Mouse (Mus musculus) heart, embryonic 10.5 days (tissue): ENCODE results near the gene Uggt1. TPM values are rescaled to one million over a fixed set of nuclear protein-coding genes. Genes with fewer than 3 reads are reported as not detected.

Experiments used
- DNase-seq: peaks from one replicate; pipeline ENCODE4 v3.0.0-alpha.2; 2017; ENCODE audit warnings: low spot score
- H3K27ac ChIP-seq: fragments of 300-500 bp; sonication (generic); 2 replicates; pipeline ENCODE4 v1.5.1; 2016; ENCODE audit warnings: mild to moderate bottlenecking
- H3K27me3 ChIP-seq: fragments of 300-500 bp; sonication (generic); 2 replicates; pipeline ENCODE4 v1.6.1; 2016; ENCODE audit warnings: mild to moderate bottlenecking; ENCODE audit not compliant: poor library complexity, insufficient read depth, severe bottlenecking
- H3K36me3 ChIP-seq: fragments of 300-500 bp; sonication (generic); 2 replicates; pipeline ENCODE4 v1.6.1; 2016; ENCODE audit warnings: mild to moderate bottlenecking, moderate library complexity
- H3K4me1 ChIP-seq: fragments of 300-500 bp; sonication (generic); 2 replicates; pipeline ENCODE4 v1.6.1; 2016; ENCODE audit warnings: mild to moderate bottlenecking
- H3K4me3 ChIP-seq: fragments of 300-500 bp; sonication (generic); 2 replicates; pipeline ENCODE4 v1.5.1; 2016; ENCODE audit warnings: mild to moderate bottlenecking, moderate library complexity
- H3K9me3 ChIP-seq: fragments of 300-500 bp; sonication (generic); 2 replicates; pipeline ENCODE4 v1.6.1; 2016; ENCODE audit warnings: mild to moderate bottlenecking, moderate library complexity
- WGBS: fragments of 180-500 bp; shearing (Covaris S2); methylation state at CpG from one replicate; pipeline ENCODE4 v1.1.7; 2016; 5-methylcytosine and 5-hydroxymethylcytosine counted together
- polyA plus RNA-seq: library from polyadenylated mRNA; unstranded; fragments of >200 nt; fragmentation: Nextera tagmentation; extraction: Ambion mirVana; gene quantifications from 2 replicates; pipeline ENCODE4 v1.2.1, GENCODE M21; 2016

Gene Uggt1
- polyA plus RNA-seq, 1 experiment from 2014 or later = 51.9 TPM

GRCm38 (mm10) chr1:36269121-36269795 is 24.7 kb upstream of the Uggt1 start:
- peak overlapping the region; percentile 46 for H3K4me3 ChIP-seq
- no peaks in the 10 kb centered on the region for H3K9me3 ChIP-seq
- H3K27me3 ChIP-seq = peaks cover 31% of the 10 kb centered on the region
- peaks cover 50% of the 10 kb centered on the region for H3K4me1 ChIP-seq
- no peak for DNase-seq
- H3K36me3 ChIP-seq = no peaks in the 10 kb centered on the region
- whole genome bisulfite sequencing = 31% methylated on average over 54 of the region's 54 CpGs
- peak overlapping the region; percentile 76 for H3K27ac ChIP-seq

GRCm38 (mm10) chr1:36267595-36267994 is 23.1 kb upstream of the Uggt1 start:
- 95% methylated on average over 3 of the region's 3 CpGs for WGBS
- no peak for DNase-seq
- Histone ChIP-seq H3K27me3 (peaks cover 31% of the 10 kb centered on the region), H3K4me1 (peaks cover 36% of the 10 kb centered on the region), H3K4me3 (no peak overlapping the region), H3K27ac (no peak overlapping the region), H3K36me3 (no peaks in the 10 kb centered on the region), H3K9me3 (no peaks in the 10 kb centered on the region)

DNA sequence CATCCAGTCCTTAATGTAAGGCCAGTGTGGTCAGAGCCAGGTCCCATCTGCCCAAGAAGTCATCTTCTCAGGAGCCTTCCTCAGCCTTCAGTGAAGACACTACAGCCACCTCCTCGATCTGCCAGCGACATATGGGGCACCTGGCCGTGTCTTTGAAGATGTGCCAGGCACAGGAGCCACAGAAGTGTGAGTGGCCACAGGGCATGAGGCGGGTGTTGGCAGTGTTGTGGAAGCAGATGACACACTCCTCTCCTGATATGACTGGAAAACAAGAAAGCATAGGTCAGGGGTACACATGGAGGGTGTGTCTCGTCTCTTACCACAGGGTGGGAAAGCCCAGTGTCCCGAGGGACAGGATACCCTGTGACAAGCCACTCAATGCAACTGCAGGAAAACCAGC is 21.8 kb upstream of the Uggt1 start:
- no peaks in the 10 kb centered on the region for H3K36me3 ChIP-seq
- 81% methylated on average over 6 of the region's 6 CpGs for WGBS
- peaks cover 24% of the 10 kb centered on the region for H3K4me1 ChIP-seq
- H3K9me3 ChIP-seq = no peaks in the 10 kb centered on the region
- H3K27me3 ChIP-seq = peaks cover 27% of the 10 kb centered on the region
- no peak overlapping the region for H3K4me3 ChIP-seq
- no peak overlapping the region for H3K27ac ChIP-seq
- no peak for DNase-seq

DNA sequence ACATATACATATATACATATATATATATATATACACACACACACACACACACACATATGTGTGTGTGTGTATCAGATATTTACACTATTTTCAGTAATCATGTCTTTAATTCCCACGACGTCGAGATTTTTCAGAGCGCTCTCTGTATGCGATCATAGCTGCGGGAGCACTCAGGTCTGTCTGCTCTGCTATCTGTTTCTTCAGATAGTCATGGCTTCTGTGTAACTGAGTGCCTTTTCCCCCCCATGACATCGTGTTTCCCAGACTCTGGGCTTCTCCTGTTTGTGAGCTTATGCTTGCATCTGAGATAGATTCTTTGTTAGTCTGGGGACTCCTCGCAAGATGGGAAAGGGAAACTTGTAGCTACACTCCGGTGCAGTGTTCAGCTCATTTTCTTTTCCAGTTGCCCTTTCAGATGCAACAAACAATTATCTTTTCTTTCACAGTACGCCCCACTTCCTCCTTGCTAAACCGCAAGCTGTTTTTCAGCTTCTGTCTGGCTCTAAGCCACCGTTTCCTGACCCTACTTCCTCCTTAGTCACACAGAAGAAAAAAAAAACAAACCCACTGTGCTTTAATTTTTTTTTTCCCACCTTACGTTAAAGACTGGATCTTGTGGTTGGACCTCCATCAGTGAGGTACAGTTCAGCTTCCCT is 19.4 kb upstream of the Uggt1 start:
- Histone ChIP-seq H3K9me3 (peaks cover under 1% of the 10 kb centered on the region; the same call in 1 of the 2 replicates), H3K36me3 (no peaks in the 10 kb centered on the region), H3K27ac (no peak overlapping the region), H3K27me3 (peaks cover 7% of the 10 kb centered on the region), H3K4me3 (no peak overlapping the region), H3K4me1 (peaks cover under 1% of the 10 kb centered on the region; the same call in 1 of the 2 replicates)
- no peak for DNase-seq
- WGBS = 54% methylated on average over 13 of the region's 13 CpGs

DNA sequence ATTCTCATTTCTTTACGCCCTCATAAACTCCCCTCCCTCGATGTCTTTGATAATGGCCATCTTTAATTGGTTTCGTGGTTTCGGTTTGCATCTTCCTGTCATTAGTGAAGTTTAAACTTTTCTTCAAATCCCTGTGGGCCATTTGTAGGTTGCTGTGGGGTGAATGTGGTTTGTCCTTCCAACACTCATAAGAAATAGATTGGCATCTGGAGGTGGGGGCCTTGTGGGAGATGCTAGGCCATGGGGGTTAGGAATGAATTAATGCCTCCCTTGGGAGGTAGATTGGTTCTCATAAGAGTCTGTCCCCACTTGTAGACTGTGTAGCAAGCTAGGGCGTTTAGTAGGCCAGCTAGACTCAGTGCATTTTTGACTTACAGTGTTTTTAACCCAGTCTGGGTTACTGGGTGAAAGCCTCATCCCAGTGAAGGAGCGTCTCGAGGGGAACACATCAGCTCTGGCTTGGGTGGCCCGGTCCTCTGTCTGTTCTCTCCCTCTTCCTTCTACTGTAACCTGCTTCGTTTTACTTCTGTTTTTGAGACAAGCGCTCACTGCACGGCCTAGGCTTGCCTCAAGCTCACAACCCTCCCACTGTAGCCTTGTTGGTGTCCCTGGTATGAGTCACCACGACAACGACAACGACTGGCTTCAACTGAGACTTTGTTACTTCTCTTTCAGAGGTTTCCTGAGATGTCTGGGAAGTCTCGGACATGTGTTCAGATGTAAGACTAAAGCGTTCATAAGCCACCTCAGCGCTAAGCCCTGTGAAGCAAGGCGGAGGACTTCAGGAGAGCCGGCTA is 17.4 kb upstream of the Uggt1 start:
- H3K4me3 ChIP-seq = no peak overlapping the region
- H3K27ac ChIP-seq = no peak overlapping the region
- H3K27me3 ChIP-seq = no peaks in the 10 kb centered on the region
- H3K9me3 ChIP-seq = peaks cover 5% of the 10 kb centered on the region; the same call in 1 of the 2 replicates
- WGBS = 76% methylated on average over 19 of the region's 19 CpGs
- no peaks in the 10 kb centered on the region for H3K36me3 ChIP-seq
- no peak for DNase-seq
- H3K4me1 ChIP-seq = no peaks in the 10 kb centered on the region

DNA sequence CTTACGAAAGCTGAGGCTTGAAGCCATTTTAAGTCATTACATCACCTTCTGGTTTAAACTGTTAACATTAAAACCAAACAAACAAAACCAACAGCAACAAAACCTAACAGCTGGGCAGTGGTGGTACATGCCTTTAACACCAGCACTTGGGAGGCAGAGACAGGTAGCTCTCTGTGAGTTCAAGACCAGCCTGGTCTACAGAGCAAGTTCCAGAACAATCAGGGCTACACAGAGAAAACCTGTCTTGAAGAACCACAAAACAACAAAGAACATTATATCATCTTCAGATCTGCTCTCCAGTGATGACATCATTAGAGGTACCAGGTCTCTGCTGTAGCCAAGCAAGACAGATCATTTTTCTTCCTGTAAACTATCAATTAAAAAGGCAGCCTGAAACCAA is 15.9 kb upstream of the Uggt1 start:
- Histone ChIP-seq H3K27me3 (peaks cover 8% of the 10 kb centered on the region), H3K27ac (no peak overlapping the region), H3K4me3 (no peak overlapping the region), H3K36me3 (0 out of 2 replicates have a peak, but pooled peaks cover 2% of the 10 kb centered on the region), H3K4me1 (peaks cover 4% of the 10 kb centered on the region; the same call in 1 of the 2 replicates), H3K9me3 (peaks cover 9% of the 10 kb centered on the region)
- WGBS = 90% methylated on average over 1 of the region's 1 CpGs
- DNase-seq = no peak

DNA sequence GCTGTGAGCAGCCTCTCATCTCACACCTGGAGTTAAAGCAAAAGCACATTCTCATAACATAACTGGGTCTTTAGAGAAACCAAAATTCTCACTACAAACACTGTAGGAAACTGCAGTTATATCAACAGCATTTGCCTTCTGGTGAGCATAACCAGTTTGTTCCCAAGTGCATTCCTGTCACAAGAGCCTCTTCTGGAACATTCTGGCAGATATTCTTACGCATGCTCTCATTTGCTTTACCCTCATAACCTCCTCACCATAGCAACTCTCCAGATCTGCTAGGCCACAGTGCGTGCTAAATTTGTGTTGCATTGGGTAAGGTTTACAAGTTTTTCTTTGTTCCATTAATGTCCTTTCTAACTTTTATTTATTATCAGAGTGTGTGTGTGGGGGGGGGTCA is 14.8 kb upstream of the Uggt1 start:
- no peak for DNase-seq
- peaks cover 9% of the 10 kb centered on the region for H3K9me3 ChIP-seq
- 93% methylated on average over 2 of the region's 2 CpGs for WGBS
- no peak overlapping the region for H3K27ac ChIP-seq
- H3K27me3 ChIP-seq = peaks cover 20% of the 10 kb centered on the region
- no peak overlapping the region for H3K4me3 ChIP-seq
- H3K4me1 ChIP-seq = peaks cover 14% of the 10 kb centered on the region; the same call in 1 of the 2 replicates
- H3K36me3 ChIP-seq = 0 out of 2 replicates have a peak, but pooled peaks cover 2% of the 10 kb centered on the region

- peaks cover 26% of the 10 kb centered on the region for H3K27me3 ChIP-seq
- WGBS = 68% methylated on average over 2 of the region's 2 CpGs
- H3K9me3 ChIP-seq = peaks cover 9% of the 10 kb centered on the region
- no peak overlapping the region for H3K4me3 ChIP-seq
- peaks cover 14% of the 10 kb centered on the region; the same call in 1 of the 2 replicates for H3K4me1 ChIP-seq
- 0 out of 2 replicates have a peak, but pooled peaks cover 2% of the 10 kb centered on the region for H3K36me3 ChIP-seq
- H3K27ac ChIP-seq = no peak overlapping the region
- no peak for DNase-seq
Measured at GRCm38 (mm10) chr1:36258631-36259030, 14.1 kb upstream of the Uggt1 start.

DNA sequence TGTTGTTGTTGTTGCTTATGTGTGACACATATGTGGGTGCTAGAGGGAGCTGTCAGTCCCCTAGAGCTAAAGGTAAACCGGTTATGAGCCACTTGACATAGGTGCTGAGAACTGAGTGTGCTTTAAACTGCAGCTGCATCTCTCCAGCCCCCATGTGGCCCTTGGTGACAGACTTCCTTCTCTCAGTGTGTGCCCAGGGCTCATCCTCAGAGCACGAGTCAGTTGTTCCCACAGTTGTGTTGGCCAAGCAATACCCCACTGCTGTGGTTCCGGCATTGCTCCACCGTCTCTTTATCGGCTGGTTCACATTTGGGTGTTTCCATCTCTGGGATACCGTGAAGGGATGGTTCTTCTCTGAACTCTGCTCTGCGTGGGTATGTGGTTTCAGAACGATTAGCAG is 12.8 kb upstream of the Uggt1 start:
- Histone ChIP-seq H3K9me3 (peaks cover 9% of the 10 kb centered on the region), H3K4me3 (no peak overlapping the region), H3K27me3 (peaks cover 29% of the 10 kb centered on the region), H3K27ac (no peak overlapping the region), H3K36me3 (0 out of 2 replicates have a peak, but pooled peaks cover 2% of the 10 kb centered on the region), H3K4me1 (peaks cover 14% of the 10 kb centered on the region; the same call in 1 of the 2 replicates)
- DNase-seq = no peak
- WGBS = 80% methylated on average over 8 of the region's 8 CpGs

- Histone ChIP-seq H3K36me3 (0 out of 2 replicates have a peak, but pooled peaks cover 2% of the 10 kb centered on the region), H3K27ac (peak overlapping the region; percentile 71; the same call in 1 of the 2 replicates), H3K9me3 (peaks cover 9% of the 10 kb centered on the region), H3K4me1 (peaks cover 14% of the 10 kb centered on the region; the same call in 1 of the 2 replicates), H3K27me3 (peaks cover 29% of the 10 kb centered on the region), H3K4me3 (no peak overlapping the region)
- WGBS = 19% methylated on average over 20 of the region's 20 CpGs
- DNase-seq = no peak
Measured at GRCm38 (mm10) chr1:36255871-36256640, 11.5 kb upstream of the Uggt1 start.

DNA sequence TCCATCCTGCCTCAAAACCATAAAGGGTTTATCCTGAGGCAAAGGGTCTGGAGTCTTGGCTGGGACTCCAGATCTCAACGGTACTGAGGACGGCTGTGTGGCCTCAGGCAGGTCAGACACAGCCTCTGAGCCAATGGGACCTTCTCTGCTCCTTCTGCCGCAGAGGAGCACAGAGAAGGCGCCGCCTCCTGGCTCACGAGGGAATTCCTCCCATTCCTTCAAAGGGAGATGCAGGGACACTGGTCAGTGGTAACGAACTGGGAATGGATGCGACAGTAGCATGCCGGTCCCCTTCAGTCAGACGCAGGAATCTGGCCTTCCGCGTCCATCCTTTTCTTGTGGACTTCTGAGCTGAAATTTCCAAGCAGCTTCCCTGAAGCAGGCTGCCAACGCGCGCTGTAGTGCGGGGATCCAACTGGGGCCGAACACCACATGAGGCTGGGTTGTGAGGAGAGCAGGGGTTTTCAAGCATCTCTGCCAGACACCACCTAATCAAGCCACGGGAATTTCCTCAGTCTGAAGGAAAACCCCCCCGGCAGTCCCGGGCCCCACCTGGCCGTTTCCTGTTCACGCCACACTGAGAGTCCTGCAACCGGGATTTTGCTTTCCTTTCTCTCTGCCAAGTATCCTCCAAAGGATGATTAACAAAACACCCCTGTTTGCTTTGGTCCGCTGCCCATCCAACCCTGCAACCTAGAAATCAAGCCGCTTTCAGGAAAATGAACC is 10.3 kb upstream of the Uggt1 start:
- Histone ChIP-seq H3K27ac (0 out of 2 replicates have a peak overlapping the region, but pooled peaks have one; percentile 47), H3K36me3 (0 out of 2 replicates have a peak, but pooled peaks cover 2% of the 10 kb centered on the region), H3K27me3 (peaks cover 29% of the 10 kb centered on the region), H3K4me1 (peaks cover 14% of the 10 kb centered on the region; the same call in 1 of the 2 replicates), H3K4me3 (peak overlapping the region; percentile 48), H3K9me3 (peaks cover 9% of the 10 kb centered on the region)
- WGBS = 7% methylated on average over 25 of the region's 25 CpGs
- peak; percentile 89 for DNase-seq
